Mouse (Mus musculus): ENCODE results near the gene Vmn1r127. TPM values are rescaled to one million over a fixed set of nuclear protein-coding genes. Genes with fewer than 3 reads are reported as not detected.

Vmn1r127 gene
- polyA plus RNA-seq (2017; shearing (Covaris generic)), result not detected

DNA sequence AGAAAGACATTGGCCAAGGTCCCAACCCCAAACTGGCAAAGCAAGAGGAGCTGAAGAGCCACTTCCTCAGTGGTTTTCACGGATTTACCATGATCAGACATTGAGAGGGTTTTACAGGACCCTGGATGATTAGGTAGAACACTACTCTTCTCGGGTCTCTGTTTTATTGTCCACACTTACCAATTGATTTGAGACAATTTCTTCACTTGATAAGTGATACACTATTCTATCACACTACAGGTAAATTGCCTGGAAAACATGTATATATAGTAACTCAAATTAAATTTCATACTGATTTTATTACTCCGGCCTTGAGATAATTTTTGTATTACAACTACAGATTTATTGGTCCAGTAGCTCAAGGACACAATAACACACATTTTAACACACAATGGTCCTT is at the start of gene Vmn1r127:
TSS of gene Vmn1r127 (minus strand) at position 101 of the 400 bp plus-strand sequence.

DNA sequence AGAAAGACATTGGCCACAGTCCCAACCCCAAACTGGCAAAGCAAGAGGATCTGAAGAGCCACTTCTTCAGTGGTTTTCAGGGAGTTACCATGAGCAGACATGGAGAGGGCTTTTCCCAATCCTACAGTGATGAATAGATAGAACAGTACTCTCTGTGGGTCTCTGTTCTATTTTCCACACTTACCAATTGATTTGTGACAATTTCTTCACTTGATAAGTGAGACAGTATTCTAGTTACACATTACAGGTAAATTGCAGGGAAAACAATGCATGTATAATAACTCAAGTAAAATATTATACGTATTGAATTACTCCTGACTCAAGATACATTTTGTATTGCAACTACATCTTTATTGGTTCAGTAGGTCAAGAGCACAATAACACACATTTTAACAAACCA is 41.5 kb upstream of the Vmn1r127 start, which contains the start of gene Vmn1r129:
TSS of gene Vmn1r129 (minus strand) at position 101 of the 400 bp plus-strand sequence.

DNA sequence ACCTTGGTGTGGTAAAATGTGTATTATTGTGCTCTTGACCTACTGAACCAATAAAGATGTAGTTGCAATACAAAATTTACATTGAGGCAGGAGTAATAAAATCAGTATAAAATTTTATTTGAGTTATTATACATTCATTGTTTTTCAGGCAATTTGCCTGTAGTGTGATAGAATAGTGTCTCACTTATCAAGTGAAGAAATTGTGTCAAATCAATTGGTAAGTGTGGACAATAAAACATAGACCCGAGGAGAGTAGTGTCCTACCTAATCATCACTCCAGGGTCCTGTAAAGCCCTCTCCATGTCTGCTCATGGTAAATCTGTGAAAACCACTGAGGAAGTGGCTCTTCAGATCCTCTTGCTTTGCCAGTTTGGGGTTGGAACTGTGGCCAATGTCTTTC is 29.4 kb upstream of the Vmn1r127 start, which contains the start of gene Vmn1r128:
TSS of gene Vmn1r128 (plus strand) at position 301 of the 400 bp plus-strand sequence.

DNA sequence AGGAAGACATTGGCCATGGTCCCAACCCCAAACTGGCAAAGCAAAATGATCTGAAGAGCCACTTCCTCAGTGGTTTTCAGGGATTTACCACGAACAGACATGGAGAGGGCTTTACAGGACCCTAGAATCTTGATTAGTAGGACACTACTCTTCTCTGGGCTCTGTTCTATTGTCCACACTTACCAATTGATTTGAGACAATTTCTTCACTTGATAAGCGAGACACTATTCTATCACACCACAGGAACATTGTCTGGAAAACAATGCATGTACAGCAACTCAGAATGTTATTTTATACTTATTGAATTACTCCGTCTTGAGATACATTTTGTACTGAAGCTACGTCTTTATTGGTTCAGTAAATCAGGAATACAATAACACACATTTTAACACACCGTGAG is 18.3 kb downstream of the Vmn1r127 start, which contains the start of gene Vmn1r126:
TSS of gene Vmn1r126 (minus strand) at position 101 of the 400 bp plus-strand sequence.

DNA sequence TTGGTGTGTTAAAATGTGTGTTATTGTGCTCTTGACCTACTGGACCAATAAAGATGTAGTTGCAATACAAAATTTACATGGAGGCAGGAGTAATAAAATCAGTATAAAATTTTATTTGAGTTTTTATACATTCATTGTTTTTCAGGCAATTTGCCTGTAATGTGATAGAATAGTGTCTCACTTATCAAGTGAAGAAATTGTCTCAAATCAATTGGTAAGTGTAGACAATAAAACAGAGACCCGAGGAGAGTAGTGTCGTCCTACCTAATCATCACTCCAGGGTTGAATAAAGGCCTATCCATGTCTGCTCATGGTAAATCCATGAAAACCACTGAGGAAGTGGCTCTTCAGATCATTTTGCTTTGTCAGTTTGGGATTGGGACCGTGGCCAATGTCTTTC is 47.8 kb downstream of the Vmn1r127 start, which contains the start of gene Vmn1r125:
TSS of gene Vmn1r125 (plus strand) at position 301 of the 400 bp plus-strand sequence.

Other genes with a start within 250 kb of the Vmn1r127 start
- gene Vmn1r121, start 221.3 kb downstream of the Vmn1r127 start, polyA plus RNA-seq (2017; shearing (Covaris generic)), result not detected
- gene Vmn1r122, start 185.7 kb downstream of the Vmn1r127 start, polyA plus RNA-seq (2017; shearing (Covaris generic)), result not detected
- gene Vmn1r123, start 157.7 kb downstream of the Vmn1r127 start, polyA plus RNA-seq (2017; shearing (Covaris generic)), result not detected
- not detected for gene Gm5157, start 129.4 kb downstream of the Vmn1r127 start, polyA plus RNA-seq (2017; shearing (Covaris generic))
- gene Vmn1r124, start 59.2 kb downstream of the Vmn1r127 start, polyA plus RNA-seq (2017; shearing (Covaris generic)), result not detected
- gene Vmn1r125, start 47.7 kb downstream of the Vmn1r127 start, polyA plus RNA-seq (2017; shearing (Covaris generic)), result not detected
- gene Vmn1r126, start 18.4 kb downstream of the Vmn1r127 start, polyA plus RNA-seq (2017; shearing (Covaris generic)), result 0.41 TPM
- not detected for gene Vmn1r128, start 29.5 kb upstream of the Vmn1r127 start, polyA plus RNA-seq (2017; shearing (Covaris generic))
- gene Vmn1r129, start 41.4 kb upstream of the Vmn1r127 start, polyA plus RNA-seq (2017; shearing (Covaris generic)), result not detected
- gene Gm6882, start 112.9 kb upstream of the Vmn1r127 start, polyA plus RNA-seq (2017; shearing (Covaris generic)), result not detected
- gene Vmn1r130, start 191.9 kb upstream of the Vmn1r127 start, polyA plus RNA-seq (2017; shearing (Covaris generic)), result not detected
- not detected for gene Vmn1r131, start 226.2 kb upstream of the Vmn1r127 start, polyA plus RNA-seq (2017; shearing (Covaris generic))

Measured in naive thymus-derived CD4-positive, alpha-beta T cell, adult 5 months (primary cell).